ENCODE assay signal across 8 mouse cellular contexts in the genomic region with DNA sequence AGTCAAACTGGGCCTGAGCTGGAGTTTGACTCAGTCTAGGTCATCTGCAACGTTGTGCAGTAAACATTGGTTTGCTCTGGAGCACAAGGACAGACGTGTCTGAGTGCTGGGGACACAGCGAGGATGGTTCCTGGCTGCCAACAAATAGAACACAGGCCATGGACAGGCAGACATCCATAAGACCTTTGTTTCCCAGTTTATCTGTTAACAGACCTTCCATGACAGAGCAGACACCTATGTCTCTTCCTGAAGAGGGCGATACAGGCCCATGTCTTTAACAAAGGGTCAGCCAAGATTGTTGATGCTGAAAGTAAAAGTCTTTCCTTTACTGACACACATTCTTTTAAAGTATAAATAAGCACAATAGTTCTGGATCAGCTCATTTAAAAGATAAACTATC.
A peak's percentile ranks its signal among the peaks of the same experiment; 100 is the strongest.
DNase-seq lines count a peak whose midpoint lies in the region; TF ChIP-seq lines count a peak whose summit lies in the region.

No protein-coding gene starts in this region.

- DNase-seq in embryo, embryonic 10 days (ENCODE audit: low spot score) = peak; percentile 35
- no peak for DNase-seq in embryo, embryonic 9.5 days (ENCODE audit: extremely low spot score)
- peak; percentile 45 for DNase-seq in lung, postnatal 10 days
- DNase-seq in lung, adult 2 months = no peak
- peak; percentile 31 to 42 for DNase-seq in cerebellum, adult 18-20 months
- DNase-seq in retina, postnatal 1 day = peak; percentile 48
- DNase-seq in spleen, postnatal 36 days (ENCODE audit: low spot score in 2 of 2) = no peak
- no peak for DNase-seq in layer of hippocampus, postnatal 36 days

- TF ChIP-seq POLR2A in lung, adult 2 months (IDR thresholded peaks at IDR 0.05; ENCODE audit: borderline replicate concordance, extremely low read depth, low read depth, low read length) = no peak

- peaks cover 5% of the 10 kb centered on the region; the same call in 1 of the 2 replicates for H3K4me1 ChIP-seq in lung, adult 2 months (ENCODE audit: control insufficient read depth, insufficient read depth, low read length)

- no peak overlapping the region for H3K4me3 ChIP-seq in lung, adult 2 months (replicated peaks; ENCODE audit: extremely low read depth, low read depth, low read length)

- WGBS in lung, adult 2 months = 42% methylated on average over 4 of the region's 4 CpGs

- no peak for TF ChIP-seq CTCF in lung, adult 2 months (IDR thresholded peaks at IDR 0.05; ENCODE audit: insufficient read depth, low read length)

Comparison
In these comparisons a context has a peak if more than half of its experiments do, and no peak if none do; other contexts are left out.
1. DNase-seq: peak in embryo, embryonic 10 days (single experiment), lung, postnatal 10 days (single experiment), cerebellum, adult 18-20 months (2 of 2) and retina, postnatal 1 day (single experiment); none in embryo, embryonic 9.5 days (single experiment), lung, adult 2 months (single experiment), spleen, postnatal 36 days (0 of 2) and layer of hippocampus, postnatal 36 days (0 of 2).